Mouse (Mus musculus): ENCODE results near the gene Rpp14. TPM values are rescaled to one million over a fixed set of nuclear protein-coding genes. Genes with fewer than 3 reads are reported as not detected.

Gene Rpp14
- total RNA-seq, 2 experiments from 2014 or later = 31.0 to 38.3 TPM

GRCm38 (mm10) chr14:8052661-8053060, 27.5 kb upstream of the Rpp14 start:
- no peak for DNase-seq (ENCODE audit: low spot score in 2 of 2)
- intact Hi-C loops (cut with DNase I) = no loop called here

GRCm38 (mm10) chr14:8054310-8055102, 25.7 kb upstream of the Rpp14 start:
- no peak for DNase-seq (ENCODE audit: low spot score in 2 of 2)
- intact Hi-C loops (cut with DNase I) = no loop called here

DNA sequence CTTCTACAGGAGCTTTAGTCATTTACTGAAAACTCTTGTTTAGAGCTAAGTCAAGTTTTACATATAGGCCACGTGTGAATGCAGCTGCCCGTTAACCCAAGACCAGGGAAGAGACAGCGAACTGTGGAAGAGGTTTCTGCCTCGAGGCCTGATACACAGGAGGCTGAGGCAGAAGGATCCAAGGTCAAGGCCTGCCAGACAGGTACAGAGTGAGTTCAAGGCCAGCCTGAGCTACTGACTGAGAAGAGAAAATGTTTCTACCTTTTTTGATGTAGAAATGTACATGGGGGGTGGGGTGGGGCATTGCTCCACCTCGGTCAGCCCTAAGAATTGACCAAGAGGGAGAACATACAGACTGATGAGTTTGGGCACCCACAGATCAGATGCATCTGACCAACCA, 24.1 kb upstream of the Rpp14 start:
- intact Hi-C loops (cut with DNase I) = no loop called here
- DNase-seq (ENCODE audit: low spot score in 2 of 2) = no peak

DNA sequence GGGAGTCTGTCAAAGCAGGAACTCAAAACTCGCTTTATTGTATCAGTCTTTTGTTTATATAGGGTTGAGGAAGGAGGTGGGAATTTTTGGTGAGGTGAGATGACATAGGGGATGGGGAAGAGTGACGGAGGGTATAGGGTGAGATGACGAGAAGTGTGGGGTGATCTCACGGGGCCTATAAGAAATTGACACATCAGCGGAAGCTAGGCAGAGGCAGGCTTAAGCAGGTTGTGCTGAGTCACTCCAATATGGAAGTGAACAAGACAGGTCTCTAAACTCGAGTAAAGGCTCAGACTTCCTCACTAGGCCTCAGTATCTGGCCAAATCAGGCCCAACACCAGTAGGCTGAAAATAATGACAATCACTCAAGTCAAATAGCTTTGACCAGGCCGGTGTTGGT, 20.2 kb upstream of the Rpp14 start:
- DNase-seq (ENCODE audit: low spot score in 2 of 2) = no peak
- intact Hi-C loops (cut with DNase I) = no loop called here

- intact Hi-C loops (cut with DNase I) = no loop called here
- DNase-seq (ENCODE audit: low spot score in 2 of 2) = no peak
These were observed 18.1 kb upstream of the Rpp14 start for GRCm38 (mm10) chr14:8062076-8062475.

DNA sequence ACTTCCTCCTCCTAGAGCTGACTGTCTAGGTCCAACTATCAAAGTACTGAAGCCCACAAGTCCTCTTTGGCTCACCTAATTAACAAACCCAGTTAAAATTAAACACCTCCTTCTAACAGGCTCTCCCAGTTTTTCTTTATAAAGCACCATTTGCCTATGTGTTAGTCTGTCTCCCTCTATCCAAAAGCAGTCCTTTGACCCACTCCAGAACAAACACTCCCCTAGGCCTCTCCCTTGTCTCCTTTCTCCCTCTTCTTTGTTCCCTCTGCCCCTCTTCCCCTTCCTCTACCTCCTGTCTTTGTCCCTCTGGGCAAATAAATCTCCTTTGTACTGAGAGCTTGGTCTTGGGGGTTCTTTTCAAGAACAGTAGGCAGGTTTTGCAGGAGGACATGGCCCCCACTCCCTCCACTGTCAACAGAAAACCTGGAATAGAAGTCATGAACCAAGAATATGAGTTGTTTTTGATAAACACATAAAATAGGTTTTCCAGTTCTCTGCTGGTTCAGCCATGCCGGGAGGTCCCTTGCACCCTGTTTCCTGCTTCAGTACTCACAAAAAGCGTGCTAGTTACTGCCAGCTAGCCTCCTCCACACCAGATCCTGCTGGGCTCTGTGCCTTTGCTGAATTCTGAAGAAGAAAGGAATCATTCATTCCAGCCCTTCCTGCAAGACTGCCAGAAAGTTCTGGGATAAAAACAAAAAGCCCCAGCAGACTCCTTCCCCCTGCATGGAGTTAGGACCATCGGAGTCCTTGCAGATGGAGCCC, 17.4 kb upstream of the Rpp14 start:
- peak; percentile 52 to 62 for DNase-seq (ENCODE audit: low spot score in 2 of 2)
- intact Hi-C loops (cut with DNase I) = no loop called here

GRCm38 (mm10) chr14:8063835-8064785, 16.1 kb upstream of the Rpp14 start:
- DNase-seq (ENCODE audit: low spot score in 2 of 2) = no peak
- intact Hi-C loops (cut with DNase I) = no loop called here

- no peak for DNase-seq (ENCODE audit: low spot score in 2 of 2)
- intact Hi-C loops (cut with DNase I) = loop anchor here (5.0 kb wide), 1 partner anchor 137 kb away; no protein-coding TSS in a partner anchor
These were observed 551 bp downstream of the Rpp14 start for GRCm38 (mm10) chr14:8080718-8081117.

DNA sequence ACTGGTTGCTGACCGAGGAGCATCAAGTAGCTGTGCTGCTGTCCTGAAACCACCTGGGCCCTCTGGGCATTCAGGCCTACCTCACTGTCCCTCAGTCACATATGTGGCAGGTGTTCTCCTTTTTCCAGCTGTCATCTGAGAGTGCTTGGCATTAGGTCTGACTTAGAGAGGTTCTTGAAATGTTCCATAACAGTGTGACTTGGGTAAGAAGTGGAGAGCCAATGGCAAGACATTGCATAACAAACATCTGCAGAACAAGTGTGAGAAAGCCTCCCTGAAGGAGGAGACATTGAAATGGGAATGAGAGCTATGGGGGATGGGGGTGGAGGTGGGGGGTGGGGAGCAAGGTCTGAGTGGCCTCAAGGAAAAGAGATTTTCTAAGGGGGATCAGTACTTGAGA, 2.8 kb downstream of the Rpp14 start:
- DNase-seq (ENCODE audit: low spot score in 2 of 2) = no peak
- intact Hi-C loops (cut with DNase I) = loop anchor here (5.0 kb wide), 1 partner anchor 134 kb away; no protein-coding TSS in a partner anchor

DNA sequence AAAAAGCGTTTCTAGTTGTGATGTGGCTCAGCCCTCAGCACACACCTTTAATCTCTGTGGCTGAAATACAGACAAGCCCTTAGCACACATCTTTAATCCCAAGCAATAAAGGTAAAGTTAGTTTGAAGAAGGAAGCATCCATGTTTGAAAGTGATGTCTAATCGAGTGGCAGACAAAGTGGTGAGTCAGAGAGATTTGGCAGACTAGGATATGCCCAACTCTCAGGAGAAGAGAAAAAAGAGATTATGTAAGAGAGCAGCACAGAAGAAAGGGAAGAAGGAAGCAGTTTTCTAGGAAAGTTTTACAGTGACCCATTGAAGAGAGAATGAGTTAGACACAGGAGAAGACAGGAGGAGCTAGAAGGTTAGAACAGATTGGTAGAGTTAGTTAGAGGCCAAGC, 8.8 kb downstream of the Rpp14 start:
- intact Hi-C loops (cut with DNase I) = no loop called here
- DNase-seq (ENCODE audit: low spot score in 2 of 2) = no peak

- DNase-seq (ENCODE audit: low spot score in 2 of 2) = no peak
- intact Hi-C loops (cut with DNase I) = loop anchor here (5.0 kb wide), 1 partner anchor 255 kb away; no protein-coding TSS in a partner anchor
These were observed 12.4 kb downstream of the Rpp14 start for GRCm38 (mm10) chr14:8092573-8092972.

DNA sequence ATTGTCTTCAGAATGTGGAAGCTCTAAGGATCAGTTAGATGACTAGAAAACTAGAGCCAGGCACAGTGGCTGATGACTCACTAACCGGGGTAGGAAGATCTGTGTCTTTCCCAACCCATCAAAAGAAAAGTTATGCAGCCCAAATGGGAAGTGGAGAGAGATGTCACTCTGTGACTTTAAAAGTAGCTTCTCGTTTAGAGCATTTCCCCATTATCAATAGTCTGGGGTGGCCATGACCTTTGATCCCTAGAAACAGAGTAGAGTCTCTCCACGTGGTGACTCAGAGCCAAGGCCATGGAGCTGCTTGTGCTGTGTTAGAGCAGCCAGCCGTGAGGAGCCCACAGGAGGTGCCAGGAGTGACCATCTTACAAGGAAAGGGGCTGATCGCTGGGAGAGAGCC, 13.3 kb downstream of the Rpp14 start:
- intact Hi-C loops (cut with DNase I) = loop anchor here (5.0 kb wide), 1 partner anchor 254 kb away; no protein-coding TSS in a partner anchor

DNA sequence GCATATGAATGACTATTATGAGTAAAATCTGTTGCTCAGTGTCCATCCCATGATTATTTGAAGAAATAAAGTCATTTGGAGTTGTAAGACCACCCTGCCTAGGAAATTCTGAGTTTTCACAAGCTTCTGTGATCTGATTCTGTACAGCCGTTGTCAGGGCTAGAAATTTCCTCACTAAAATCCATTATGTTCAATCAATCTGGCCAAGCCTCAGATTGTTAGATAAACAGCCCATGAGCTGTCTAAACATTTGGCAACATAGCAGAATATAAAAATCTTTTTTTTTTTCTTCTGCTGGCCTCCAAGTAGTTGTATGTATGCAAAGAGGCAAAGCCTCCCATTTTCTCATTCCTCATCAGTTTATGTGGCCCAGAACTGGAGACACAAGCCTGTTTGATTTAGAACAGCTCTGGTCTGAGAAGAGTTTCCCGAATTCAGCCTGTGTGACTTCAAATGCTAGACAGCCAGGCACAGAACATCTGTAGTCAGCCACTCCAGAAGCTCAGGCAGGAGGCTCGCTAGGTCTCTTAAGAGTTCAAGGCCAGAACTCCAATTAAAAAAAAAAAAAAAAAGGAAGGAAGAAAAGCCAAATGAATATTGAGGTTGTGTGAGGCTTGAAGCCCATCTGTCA, 14.9 kb downstream of the Rpp14 start:
- DNase-seq (ENCODE audit: low spot score in 2 of 2) = no peak
- intact Hi-C loops (cut with DNase I) = loop anchor here (2.0 to 5.0 kb wide), 3 partner anchors 42 to 252 kb away; no protein-coding TSS in a partner anchor

More for the DNA sequence above, 13.3 kb downstream of the Rpp14 start:
- DNase-seq (ENCODE audit: low spot score in 2 of 2) = no peak

GRCm38 (mm10) chr14:8095562-8095950, 15.4 kb downstream of the Rpp14 start:
- intact Hi-C loops (cut with DNase I) = loop anchor here (2.0 to 5.0 kb wide), 2 partner anchors 42 to 61 kb away; no protein-coding TSS in a partner anchor
- no peak for DNase-seq (ENCODE audit: low spot score in 2 of 2)

DNA sequence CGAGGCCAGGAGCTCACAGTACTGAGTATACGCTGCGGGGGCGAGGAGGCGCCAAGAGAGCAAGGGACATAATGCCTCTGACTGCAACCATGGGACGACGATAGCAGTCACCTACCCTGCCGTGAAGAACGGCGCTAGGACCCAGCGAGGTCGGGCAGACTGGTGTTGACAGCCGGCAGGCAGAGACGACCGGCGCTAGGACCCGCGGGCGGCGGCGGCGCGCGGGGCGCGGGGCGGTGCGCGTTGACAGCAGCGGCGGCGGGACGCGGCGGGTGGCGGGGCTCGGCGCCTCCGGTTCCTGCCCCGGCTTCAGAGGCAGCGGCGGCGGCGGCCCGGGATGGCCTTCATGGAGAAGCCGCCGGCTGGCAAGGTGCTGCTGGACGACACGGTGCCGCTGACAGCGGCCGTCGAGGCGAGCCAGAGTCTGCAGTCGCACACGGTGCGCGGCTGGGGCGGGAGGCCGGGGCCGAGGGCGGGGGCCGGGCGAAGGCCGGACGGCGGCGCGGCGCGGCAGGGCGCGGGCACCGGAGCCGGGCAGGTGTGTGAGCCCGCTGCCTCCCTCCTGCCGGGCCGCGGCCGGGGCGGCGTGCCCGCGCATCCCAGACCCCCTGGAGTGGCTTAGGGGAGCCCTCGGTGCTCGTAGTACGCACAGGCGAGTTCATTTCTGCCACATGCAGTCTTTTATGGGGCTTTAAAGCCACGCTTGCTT, 18.0 kb downstream of the Rpp14 start, which contains the start of gene Pxk:
Gene Pxk, plus strand, starts transcription at position 234 of the 709 bp plus-strand sequence.
- peak; percentile 94 to 97 for DNase-seq (ENCODE audit: low spot score in 2 of 2)
- intact Hi-C loops (cut with DNase I) = loop anchor here (5.0 kb wide), 1 partner anchor 39 kb away; no protein-coding TSS in a partner anchor

DNA sequence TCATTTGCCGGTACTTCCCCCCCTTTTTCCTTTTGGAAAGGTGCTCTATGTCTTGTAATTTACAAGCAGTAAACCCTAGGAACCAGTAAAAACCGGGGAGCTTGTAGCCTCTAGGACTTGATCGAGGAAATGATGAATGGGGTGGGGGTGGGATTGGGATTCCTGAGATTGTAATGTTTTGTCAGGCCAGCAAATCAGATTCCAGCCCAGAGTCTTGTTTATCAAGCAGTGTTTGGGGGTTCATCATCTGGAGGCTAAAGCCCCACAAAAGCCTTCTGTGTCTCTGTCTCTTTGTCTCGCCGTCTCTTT, 18.5 kb downstream of the Rpp14 start:
- no peak for DNase-seq (ENCODE audit: low spot score in 2 of 2)
- intact Hi-C loops (cut with DNase I) = loop anchor here (5.0 kb wide), 1 partner anchor 39 kb away; no protein-coding TSS in a partner anchor

- peak in 1 of 2 experiments; percentile 20 for DNase-seq (ENCODE audit: low spot score in 2 of 2)
- intact Hi-C loops (cut with DNase I) = loop anchor here (5.0 kb wide), 1 partner anchor 38 kb away; no protein-coding TSS in a partner anchor
These were observed 19.4 kb downstream of the Rpp14 start for GRCm38 (mm10) chr14:8099561-8100021.

DNA sequence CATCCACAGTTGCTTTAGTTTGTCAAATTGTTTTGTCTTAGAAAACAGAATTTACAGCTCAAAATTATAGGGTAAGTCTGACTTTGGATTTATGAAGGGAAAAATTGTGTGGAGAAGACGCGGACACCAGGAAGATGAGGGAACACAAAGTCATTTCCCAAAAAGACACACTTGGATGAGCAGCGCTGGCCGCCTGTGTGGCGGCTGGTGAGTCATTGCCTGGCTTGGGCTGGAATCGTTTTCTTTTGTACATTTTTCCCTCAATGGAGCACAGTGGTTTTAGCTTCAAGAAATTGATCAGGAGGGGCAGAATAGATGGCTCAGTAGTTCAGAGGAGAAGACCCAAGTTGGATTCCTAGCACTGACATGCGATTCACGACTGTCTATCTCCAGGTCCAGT, 21.7 kb downstream of the Rpp14 start:
- intact Hi-C loops (cut with DNase I) = no loop called here
- no peak for DNase-seq (ENCODE audit: low spot score in 2 of 2)
